Mouse (Mus musculus) liver, embryonic 14.5 days (tissue): Measurements from ENCODE around the gene Cideb.

Source experiments
- CTCF ChIP-seq: IDR thresholded peaks from 2 replicates; pipeline ENCODE4 v1.5.1; 2016; ENCODE audit warnings: antibody characterized with exemption, low read depth, control low read depth
- EP300 ChIP-seq: IDR thresholded peaks from 2 replicates; pipeline ENCODE4 v1.6.1; 2016; ENCODE audit warnings: antibody characterized with exemption, low read depth

- TF ChIP-seq CTCF, result no peak
- TF ChIP-seq EP300, result no peak
These were observed 29.5 kb upstream of the Cideb start for GRCm38 (mm10) chr14:55787731-55788130.
